Mouse (Mus musculus): ENCODE results near the gene Pak2.

GRCm38 (mm10) chr16:32042367-32042766 lies 36.8 kb downstream of the Pak2 start:
- no peak for TF ChIP-seq CTCF (IDR thresholded peaks at IDR 0.05; ENCODE audit: control insufficient read depth, insufficient read depth, insufficient replicate concordance, low read depth, low read length)
- no peak for TF ChIP-seq POLR2A (IDR thresholded peaks at IDR 0.05; ENCODE audit: control insufficient read depth, low read depth, low read length)
